Mouse (Mus musculus) stomach, embryonic 16.5 days (tissue): ENCODE results near the gene Dnmt1. TPM values are rescaled to one million over a fixed set of nuclear protein-coding genes. Genes with fewer than 3 reads are reported as not detected.
A peak's percentile ranks its signal among the peaks of the same experiment; 100 is the strongest.

Source experiments
- ATAC-seq: fragments of 200-750 bp; cut with Nextera tagmentation; 2 replicates; pipeline ENCODE4 v1.8.0; 2017; ENCODE audit warnings: moderate number of reproducible peaks, moderate TSS enrichment; ENCODE audit not compliant: insufficient read depth, low FRiP score
- H3K27ac ChIP-seq: fragments of 300-500 bp; sonication (generic); 2 replicates; pipeline ENCODE4 v1.5.1; 2014; ENCODE audit warnings: low read length
- H3K27me3 ChIP-seq: fragments of 300-500 bp; sonication (generic); 2 replicates; pipeline ENCODE4 v1.6.1; 2014; ENCODE audit warnings: low read length, control low read depth, mixed read lengths; ENCODE audit not compliant: control insufficient read depth, insufficient read depth
- H3K36me3 ChIP-seq: fragments of 300-500 bp; sonication (generic); 2 replicates; pipeline ENCODE4 v1.6.1; 2014; ENCODE audit warnings: low read length; ENCODE audit not compliant: control insufficient read depth, insufficient read depth
- H3K4me1 ChIP-seq: fragments of 300-500 bp; sonication (generic); 2 replicates; pipeline ENCODE4 v1.6.1; 2014; ENCODE audit warnings: low read length, control low read depth, mixed read lengths; ENCODE audit not compliant: control insufficient read depth, insufficient read depth
- H3K4me2 ChIP-seq: fragments of 300-500 bp; sonication (generic); 2 replicates; pipeline ENCODE4 v1.6.1; 2014; ENCODE audit warnings: low read depth, low read length, mixed read lengths
- H3K4me3 ChIP-seq: fragments of 300-500 bp; sonication (generic); replicated peaks from 2 replicates; pipeline ENCODE4 v1.5.1; 2014; ENCODE audit warnings: mild to moderate bottlenecking, low read length
- H3K9ac ChIP-seq: fragments of 300-500 bp; sonication (generic); 2 replicates; pipeline ENCODE4 v1.6.1; 2014; ENCODE audit warnings: low read length
- H3K9me3 ChIP-seq: fragments of 300-500 bp; sonication (generic); replicated peaks from 2 replicates; pipeline ENCODE4 v1.6.1; 2016; ENCODE audit warnings: low read length, control low read depth; ENCODE audit not compliant: control insufficient read depth
- WGBS: fragments of 180-500 bp; shearing (Covaris S2); extraction: QIAGEN DNeasy Blood & Tissue Kit; methylation state at CpG from one replicate; pipeline ENCODE4 v1.1.7; 2014; 5-methylcytosine and 5-hydroxymethylcytosine counted together
- polyA plus RNA-seq: library from polyadenylated mRNA; unstranded; fragments of >200 nt; fragmentation: Nextera tagmentation; extraction: Ambion mirVana; gene quantifications from 2 replicates; pipeline ENCODE4 v1.2.1, GENCODE M21; 2015

Dnmt1 gene
- polyA plus RNA-seq, 1 experiment from 2014 or later = 75.7 TPM

GRCm38 (mm10) chr9:20902174-20902491 is 57.6 kb downstream of the Dnmt1 start:
- 0 out of 2 replicates have a peak overlapping the region, but pooled peaks have one; percentile 8 for H3K4me2 ChIP-seq
- H3K4me1 ChIP-seq = peaks cover 16% of the 10 kb centered on the region
- no peak for ATAC-seq
- WGBS = 21% methylated on average over 6 of the region's 6 CpGs
- H3K27me3 ChIP-seq = no peaks in the 10 kb centered on the region
- H3K9me3 ChIP-seq = no peaks in the 10 kb centered on the region
- H3K27ac ChIP-seq = peak overlapping the region; percentile 27; the same call in 1 of the 2 replicates
- peak overlapping the region; percentile 54 for H3K9ac ChIP-seq
- H3K4me3 ChIP-seq = no peak overlapping the region
- H3K36me3 ChIP-seq = peaks cover 13% of the 10 kb centered on the region

GRCm38 (mm10) chr9:20901466-20902173 is 58.1 kb downstream of the Dnmt1 start:
- Histone ChIP-seq H3K4me2 (0 out of 2 replicates have a peak overlapping the region, but pooled peaks have one; percentile 8), H3K4me3 (no peak overlapping the region), H3K27me3 (no peaks in the 10 kb centered on the region), H3K9ac (peak overlapping the region; percentile 54), H3K36me3 (peaks cover 9% of the 10 kb centered on the region), H3K27ac (peak overlapping the region; percentile 27; the same call in 1 of the 2 replicates), H3K4me1 (peaks cover 20% of the 10 kb centered on the region), H3K9me3 (no peaks in the 10 kb centered on the region)
- ATAC-seq = no peak
- WGBS = 12% methylated on average over 13 of the region's 13 CpGs

DNA sequence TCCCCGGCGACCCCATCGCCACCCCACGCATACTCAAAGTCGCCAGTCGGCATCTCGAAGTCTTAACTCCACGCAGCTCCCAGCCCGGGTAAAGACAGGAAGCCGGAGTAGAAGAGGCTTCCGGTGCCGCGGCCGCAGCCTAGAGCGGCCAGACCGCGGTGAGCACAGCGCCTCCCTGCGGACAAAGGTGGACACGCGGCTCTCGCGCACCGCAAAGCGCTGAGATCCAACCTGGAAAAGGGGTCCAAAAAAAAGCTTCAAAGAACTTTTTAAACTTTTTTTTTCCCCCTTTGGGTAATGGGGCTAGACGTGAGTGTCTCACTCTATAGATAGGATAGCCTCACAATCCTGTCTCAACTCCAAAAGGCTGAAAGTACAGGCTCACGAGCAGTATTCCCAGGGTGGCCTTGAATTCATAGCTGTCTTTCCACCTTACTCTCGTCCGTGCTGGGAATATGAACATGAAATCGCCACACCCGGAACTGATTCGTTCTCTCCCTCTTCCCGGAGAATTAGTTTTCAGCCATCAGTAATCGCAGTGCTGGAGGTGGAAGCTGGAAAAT is 61.1 kb downstream of the Dnmt1 start, which contains the start of gene Eif3g:
TSS of gene Eif3g (minus strand) at position 113 of the 563 bp plus-strand sequence.
- H3K27ac ChIP-seq = peak within 1 kb of the TSS; percentile 72
- no peaks in the 10 kb centered on the region for H3K27me3 ChIP-seq
- H3K9ac ChIP-seq = peak within 1 kb of the TSS; percentile 96
- WGBS = 3% methylated on average over 34 of the region's 34 CpGs
- peak within 1 kb of the TSS; percentile 89 for H3K4me3 ChIP-seq
- ATAC-seq = peak; percentile 87
- no peaks in the 10 kb centered on the region for H3K9me3 ChIP-seq
- H3K4me2 ChIP-seq = peak within 1 kb of the TSS; percentile 83
- H3K4me1 ChIP-seq = peaks cover 20% of the 10 kb centered on the region
- peaks cover 18% of the 10 kb centered on the region for H3K36me3 ChIP-seq

DNA sequence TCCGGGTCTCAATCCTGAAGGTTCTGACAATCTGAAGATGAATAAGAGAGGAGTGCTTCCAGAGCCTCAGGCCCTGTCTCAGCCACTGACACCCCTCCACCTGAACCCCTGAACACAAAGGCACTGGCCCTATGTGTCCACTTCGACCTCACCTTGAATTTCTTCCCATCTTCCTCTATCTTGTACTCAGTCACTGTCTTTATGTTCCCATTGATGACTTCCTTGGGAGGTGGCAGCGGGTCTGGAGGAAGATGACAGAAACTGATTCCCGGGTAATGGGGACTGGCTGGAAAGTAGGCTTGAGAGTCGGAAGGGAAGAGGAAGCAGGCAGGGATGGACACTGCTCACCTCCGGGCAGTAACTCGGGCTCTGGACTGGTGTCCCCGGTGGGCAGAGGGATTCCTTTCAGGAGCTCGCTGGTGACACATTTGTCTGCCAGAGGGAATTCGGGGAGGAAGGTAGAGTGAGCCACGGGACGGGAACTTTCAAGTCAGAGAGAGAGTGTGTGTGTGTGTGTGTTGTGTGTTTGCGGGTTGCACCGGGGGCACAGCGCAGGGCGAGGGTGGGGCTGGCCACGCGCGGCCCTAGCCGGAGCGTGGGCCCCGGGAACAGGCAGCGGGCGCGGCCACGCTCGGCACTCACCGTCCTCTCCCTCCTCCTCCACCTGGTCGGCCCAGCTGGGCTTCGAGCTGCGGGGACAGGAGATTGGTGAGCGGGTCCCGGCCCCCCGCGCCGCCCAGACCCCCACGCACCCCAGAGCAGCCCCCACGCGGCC is 61.8 kb downstream of the Dnmt1 start:
- peak; percentile 52 for ATAC-seq
- Histone ChIP-seq H3K4me3 (peak overlapping the region; percentile 89), H3K9me3 (no peaks in the 10 kb centered on the region), H3K4me1 (peaks cover 20% of the 10 kb centered on the region), H3K27me3 (no peaks in the 10 kb centered on the region), H3K27ac (peak overlapping the region; percentile 72), H3K9ac (peak overlapping the region; percentile 96), H3K4me2 (peak overlapping the region; percentile 83), H3K36me3 (peaks cover 24% of the 10 kb centered on the region)
- 3% methylated on average over 35 of the region's 39 CpGs for WGBS

DNA sequence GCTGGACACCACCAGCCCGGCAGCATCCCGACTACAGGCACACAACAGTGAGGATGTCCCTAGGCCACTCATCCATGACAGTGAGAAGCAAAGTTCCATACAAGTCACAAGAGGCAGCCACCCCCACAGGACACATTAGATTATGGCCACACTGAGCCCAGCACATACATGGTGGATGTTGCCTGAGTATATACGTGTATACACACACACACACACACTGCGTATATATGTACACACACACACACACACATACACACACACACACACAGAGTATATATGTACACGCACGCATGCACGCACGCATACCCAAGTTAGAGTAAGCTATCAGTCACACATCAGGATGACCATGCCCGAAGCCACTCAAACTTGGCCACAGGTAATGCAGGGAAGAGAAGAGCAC is 64.3 kb downstream of the Dnmt1 start:
- H3K27ac ChIP-seq = no peak overlapping the region
- WGBS = 95% methylated on average over 9 of the region's 9 CpGs
- H3K9ac ChIP-seq = no peak overlapping the region
- H3K4me2 ChIP-seq = no peak overlapping the region
- no peaks in the 10 kb centered on the region for H3K27me3 ChIP-seq
- no peak overlapping the region for H3K4me3 ChIP-seq
- H3K4me1 ChIP-seq = peaks cover 12% of the 10 kb centered on the region
- no peaks in the 10 kb centered on the region for H3K9me3 ChIP-seq
- H3K36me3 ChIP-seq = peaks cover 43% of the 10 kb centered on the region
- ATAC-seq = no peak

GRCm38 (mm10) chr9:20894629-20895028 is 65.1 kb downstream of the Dnmt1 start:
- no peak overlapping the region for H3K9ac ChIP-seq
- peaks cover 51% of the 10 kb centered on the region for H3K36me3 ChIP-seq
- H3K27ac ChIP-seq = no peak overlapping the region
- ATAC-seq = no peak
- no peaks in the 10 kb centered on the region for H3K9me3 ChIP-seq
- no peak overlapping the region for H3K4me3 ChIP-seq
- H3K4me2 ChIP-seq = no peak overlapping the region
- 89% methylated on average over 15 of the region's 15 CpGs for WGBS
- H3K4me1 ChIP-seq = peaks cover 13% of the 10 kb centered on the region
- no peaks in the 10 kb centered on the region for H3K27me3 ChIP-seq

- peaks cover 17% of the 10 kb centered on the region for H3K4me1 ChIP-seq
- ATAC-seq = no peak
- H3K9ac ChIP-seq = no peak overlapping the region
- no peak overlapping the region for H3K27ac ChIP-seq
- no peak overlapping the region for H3K4me2 ChIP-seq
- 84% methylated on average over 13 of the region's 13 CpGs for WGBS
- H3K36me3 ChIP-seq = peaks cover 55% of the 10 kb centered on the region
- H3K9me3 ChIP-seq = no peaks in the 10 kb centered on the region
- no peak overlapping the region for H3K4me3 ChIP-seq
- H3K27me3 ChIP-seq = no peaks in the 10 kb centered on the region
These were observed 65.9 kb downstream of the Dnmt1 start for GRCm38 (mm10) chr9:20893590-20894343.

GRCm38 (mm10) chr9:20893069-20893468 is 66.6 kb downstream of the Dnmt1 start:
- WGBS = 56% methylated on average over 5 of the region's 5 CpGs
- Histone ChIP-seq H3K4me2 (no peak overlapping the region), H3K4me1 (peaks cover 15% of the 10 kb centered on the region), H3K27me3 (no peaks in the 10 kb centered on the region), H3K36me3 (peaks cover 55% of the 10 kb centered on the region), H3K27ac (no peak overlapping the region), H3K9me3 (no peaks in the 10 kb centered on the region), H3K9ac (no peak overlapping the region), H3K4me3 (no peak overlapping the region)
- no peak for ATAC-seq
